ENCODE assay signal across 13 mouse cellular contexts in genomic region chr13:9355331-9355730, GRCm38 (mm10).
A peak's percentile ranks its signal among the peaks of the same experiment; 100 is the strongest.
DNase-seq lines count a peak whose midpoint lies in the region; ATAC-seq and TF ChIP-seq lines count a peak whose summit lies in the region.
"Had no signal": no experiment of that assay in that cellular context is flagged by ENCODE, and none has a peak within 500 bp of the region (broad histone marks: within the 10 kb centered on the region; RNA-seq: fewer than 3 reads in every experiment).

No protein-coding gene starts in this region.

- intact Hi-C loops in gastrocnemius, adult 2 months (cut with DNase I) = no loop called here

- 21% methylated on average over 4 of the region's 4 CpGs for WGBS in forebrain, embryonic 11.5 days
- 34% methylated on average over 4 of the region's 4 CpGs for WGBS in forebrain, embryonic 10.5 days
- 22% methylated on average over 4 of the region's 4 CpGs for WGBS in forebrain, embryonic 12.5 days
- WGBS in hindbrain, embryonic 16.5 days = 29% methylated on average over 4 of the region's 4 CpGs
- 24% methylated on average over 4 of the region's 4 CpGs for WGBS in olfactory bulb, adult 2 months

- peaks cover 3% of the 10 kb centered on the region; the same call in 1 of the 2 replicates for H3K4me1 ChIP-seq in forebrain, embryonic 11.5 days (replicated peaks; ENCODE audit: control insufficient read depth, insufficient read depth, low read length)
- peaks cover 11% of the 10 kb centered on the region for H3K4me1 ChIP-seq in forebrain, embryonic 10.5 days
- H3K4me1 ChIP-seq in forebrain, embryonic 12.5 days = peaks cover 11% of the 10 kb centered on the region
- H3K4me1 ChIP-seq in hindbrain, embryonic 16.5 days (ENCODE audit: control insufficient read depth, insufficient read depth, low read depth, low read length) = peaks cover 8% of the 10 kb centered on the region
- peaks cover 3% of the 10 kb centered on the region; the same call in 1 of the 2 replicates for H3K4me1 ChIP-seq in olfactory bulb, adult 2 months (ENCODE audit: control insufficient read depth, insufficient read depth, low read length)
- H3K4me1 ChIP-seq: liver, embryonic 12.5 days had no signal

- no peaks in the 10 kb centered on the region for H3K9me3 ChIP-seq in forebrain, embryonic 11.5 days (ENCODE audit: control insufficient read depth, low read length)
- H3K9me3 ChIP-seq in forebrain, embryonic 10.5 days = no peaks in the 10 kb centered on the region
- no peaks in the 10 kb centered on the region for H3K9me3 ChIP-seq in forebrain, embryonic 12.5 days
- no peaks in the 10 kb centered on the region for H3K9me3 ChIP-seq in hindbrain, embryonic 16.5 days (ENCODE audit: control insufficient read depth, low read length)
- H3K9me3 ChIP-seq: liver, embryonic 12.5 days had no signal

- H3K4me2 ChIP-seq in forebrain, embryonic 11.5 days (ENCODE audit: low read depth, low read length, severe bottlenecking) = no peak overlapping the region
- H3K4me2 ChIP-seq in forebrain, embryonic 12.5 days = no peak overlapping the region
- no peak overlapping the region for H3K4me2 ChIP-seq in hindbrain, embryonic 16.5 days (ENCODE audit: low read length)
- H3K4me2 ChIP-seq: liver, embryonic 12.5 days had no signal

- no peak overlapping the region for H3K4me3 ChIP-seq in forebrain, embryonic 11.5 days (ENCODE audit: low read depth, low read length)
- no peak overlapping the region for H3K4me3 ChIP-seq in forebrain, embryonic 10.5 days
- no peak overlapping the region for H3K4me3 ChIP-seq in forebrain, embryonic 12.5 days (replicated peaks)
- H3K4me3 ChIP-seq in hindbrain, embryonic 16.5 days (ENCODE audit: low read length) = no peak overlapping the region
- H3K4me3 ChIP-seq in olfactory bulb, adult 2 months (ENCODE audit: insufficient read depth, low read depth, low read length) = no peak overlapping the region
- no peak overlapping the region for H3K4me3 ChIP-seq in gastrocnemius, adult 2 months
- H3K4me3 ChIP-seq: liver, embryonic 12.5 days had no signal

- TF ChIP-seq POLR2A in olfactory bulb, adult 2 months (IDR thresholded peaks at IDR 0.05; ENCODE audit: insufficient read depth, low read depth, low read length) = no peak

- no peaks in the 10 kb centered on the region for H3K27me3 ChIP-seq in forebrain, embryonic 11.5 days (ENCODE audit: control insufficient read depth, insufficient read depth, low read length)
- no peaks in the 10 kb centered on the region for H3K27me3 ChIP-seq in forebrain, embryonic 10.5 days (ENCODE audit: poor library complexity, severe bottlenecking)
- H3K27me3 ChIP-seq in forebrain, embryonic 12.5 days = no peaks in the 10 kb centered on the region
- H3K27me3 ChIP-seq in hindbrain, embryonic 16.5 days (replicated peaks; ENCODE audit: control insufficient read depth, insufficient read depth, low read length) = no peaks in the 10 kb centered on the region
- H3K27me3 ChIP-seq: liver, embryonic 12.5 days had no signal

- no peak for DNase-seq in forebrain, embryonic 11.5 days (ENCODE audit: low spot score)
- no peak for DNase-seq in forebrain, embryonic 10.5 days (ENCODE audit: extremely low spot score, low spot score)
- DNase-seq in right cerebral cortex, adult 2 months (ENCODE audit: low spot score in 2 of 2) = no peak
- no peak for DNase-seq in gastrocnemius, adult 2 months
- no peak for DNase-seq in right cerebral cortex, adult 18-20 months
- DNase-seq: adrenal gland, postnatal 10 days; heart, postnatal 36 days; kidney, adult 8-10 months had no signal

- TF ChIP-seq CTCF in olfactory bulb, adult 2 months (IDR thresholded peaks at IDR 0.05; ENCODE audit: insufficient read depth, low read depth, low read length) = no peak
- TF ChIP-seq CTCF in gastrocnemius, adult 2 months (IDR thresholded peaks at IDR 0.05) = no peak

- no peak overlapping the region for H3K27ac ChIP-seq in forebrain, embryonic 11.5 days (ENCODE audit: low read depth, low read length)
- H3K27ac ChIP-seq in forebrain, embryonic 10.5 days = no peak overlapping the region
- H3K27ac ChIP-seq in forebrain, embryonic 12.5 days = peak overlapping the region; percentile 59; the same call in 1 of the 2 replicates
- H3K27ac ChIP-seq in hindbrain, embryonic 16.5 days (ENCODE audit: low read depth, low read length) = no peak overlapping the region; the same call in none of the 2 replicates
- peak overlapping the region; percentile 33; the same call in 1 of the 2 replicates for H3K27ac ChIP-seq in olfactory bulb, adult 2 months (ENCODE audit: insufficient read depth, low read depth, low read length)
- H3K27ac ChIP-seq in gastrocnemius, adult 2 months = no peak overlapping the region
- H3K27ac ChIP-seq: liver, embryonic 12.5 days had no signal

- H3K36me3 ChIP-seq in forebrain, embryonic 11.5 days (ENCODE audit: control insufficient read depth, insufficient read depth, low read length) = no peaks in the 10 kb centered on the region
- H3K36me3 ChIP-seq in forebrain, embryonic 10.5 days (replicated peaks) = no peaks in the 10 kb centered on the region
- no peaks in the 10 kb centered on the region for H3K36me3 ChIP-seq in forebrain, embryonic 12.5 days (replicated peaks)
- H3K36me3 ChIP-seq in hindbrain, embryonic 16.5 days (ENCODE audit: control insufficient read depth, insufficient read depth, low read length) = no peaks in the 10 kb centered on the region
- H3K36me3 ChIP-seq: liver, embryonic 12.5 days had no signal

- H3K9ac ChIP-seq in forebrain, embryonic 11.5 days (ENCODE audit: low read length) = no peak overlapping the region
- no peak overlapping the region for H3K9ac ChIP-seq in forebrain, embryonic 12.5 days
- no peak overlapping the region for H3K9ac ChIP-seq in hindbrain, embryonic 16.5 days (ENCODE audit: low read depth, low read length)
- H3K9ac ChIP-seq: liver, embryonic 12.5 days had no signal

- ATAC-seq in forebrain, embryonic 11.5 days (replicated peaks; ENCODE audit: low FRiP score) = peak; percentile 78
- peak; percentile 87 for ATAC-seq in forebrain, embryonic 12.5 days (ENCODE audit: low FRiP score)
- ATAC-seq in hindbrain, embryonic 16.5 days = peak; percentile 66; the same call in 1 of the 2 replicates
- ATAC-seq: liver, embryonic 12.5 days; lung, postnatal 0 days had no signal

Comparison
In these comparisons a context has a peak if more than half of its experiments do, and no peak if none do; other contexts are left out.
1. H3K27ac ChIP-seq: peak in forebrain, embryonic 12.5 days (single experiment) and olfactory bulb, adult 2 months (single experiment); none in forebrain, embryonic 11.5 days (single experiment), forebrain, embryonic 10.5 days (single experiment), hindbrain, embryonic 16.5 days (single experiment) and gastrocnemius, adult 2 months (single experiment).
2. Peak in every context shown above with its lines, with median percentiles within 50 percentile points of each other: ATAC-seq.